Mouse (Mus musculus) lung, embryonic 14.5 days (tissue): ENCODE measurements around the gene Ccdc28b. TPM values are rescaled to one million over a fixed set of nuclear protein-coding genes. Genes with fewer than 3 reads are reported as not detected.

Source experiments
- ATAC-seq: fragments of 200-750 bp; cut with Nextera tagmentation; 2 replicates; pipeline ENCODE4 v1.8.0; 2017; ENCODE audit warnings: mild to moderate bottlenecking, moderate TSS enrichment, moderate library complexity; ENCODE audit not compliant: insufficient read depth
- DNase-seq: peaks from one replicate; pipeline ENCODE4 v3.0.0-alpha.2; 2015
- H3K27ac ChIP-seq: fragments of 300-500 bp; sonication (generic); 2 replicates; pipeline ENCODE4 v1.5.1; 2014; ENCODE audit warnings: low read depth, mild to moderate bottlenecking, moderate library complexity
- H3K27me3 ChIP-seq: fragments of 300-500 bp; sonication (generic); 2 replicates; pipeline ENCODE4 v1.6.1; 2014; ENCODE audit warnings: low read length, control low read depth; ENCODE audit not compliant: insufficient read depth
- H3K36me3 ChIP-seq: fragments of 300-500 bp; sonication (generic); 2 replicates; pipeline ENCODE4 v1.6.1; 2014; ENCODE audit warnings: control low read depth; ENCODE audit not compliant: insufficient read depth
- H3K4me1 ChIP-seq: fragments of 300-500 bp; sonication (generic); 2 replicates; pipeline ENCODE4 v1.6.1; 2014; ENCODE audit warnings: antibody characterized with exemption, control low read depth; ENCODE audit not compliant: insufficient read depth
- H3K4me2 ChIP-seq: fragments of 300-500 bp; sonication (generic); 2 replicates; pipeline ENCODE4 v1.6.1; 2014; ENCODE audit warnings: mild to moderate bottlenecking
- H3K4me3 ChIP-seq: fragments of 300-500 bp; sonication (generic); 2 replicates; pipeline ENCODE4 v1.5.1; 2014; ENCODE audit warnings: low read depth, low read length
- H3K9ac ChIP-seq: fragments of 300-500 bp; sonication (generic); 2 replicates; pipeline ENCODE4 v1.6.1; 2014
- H3K9me3 ChIP-seq: fragments of 300-500 bp; sonication (generic); 2 replicates; pipeline ENCODE4 v1.6.1; 2016; ENCODE audit warnings: low read depth, low read length, control low read depth
- CTCF ChIP-seq: IDR thresholded peaks from 2 replicates; pipeline ENCODE4 v1.5.1; 2016; ENCODE audit warnings: antibody characterized with exemption, low read depth
- WGBS: fragments of 180-500 bp; shearing (Covaris S2); extraction: QIAGEN DNeasy Blood & Tissue Kit; methylation state at CpG from one replicate; pipeline ENCODE4 v1.1.7; 2014; 5-methylcytosine and 5-hydroxymethylcytosine counted together
- polyA plus RNA-seq: library from polyadenylated mRNA; unstranded; fragments of >200 nt; fragmentation: Nextera tagmentation; extraction: Ambion mirVana; gene quantifications from 2 replicates; pipeline ENCODE4 v1.2.1, GENCODE M21; 2014

Ccdc28b gene
- polyA plus RNA-seq, 1 experiment from 2014 or later = 46.3 TPM

DNA sequence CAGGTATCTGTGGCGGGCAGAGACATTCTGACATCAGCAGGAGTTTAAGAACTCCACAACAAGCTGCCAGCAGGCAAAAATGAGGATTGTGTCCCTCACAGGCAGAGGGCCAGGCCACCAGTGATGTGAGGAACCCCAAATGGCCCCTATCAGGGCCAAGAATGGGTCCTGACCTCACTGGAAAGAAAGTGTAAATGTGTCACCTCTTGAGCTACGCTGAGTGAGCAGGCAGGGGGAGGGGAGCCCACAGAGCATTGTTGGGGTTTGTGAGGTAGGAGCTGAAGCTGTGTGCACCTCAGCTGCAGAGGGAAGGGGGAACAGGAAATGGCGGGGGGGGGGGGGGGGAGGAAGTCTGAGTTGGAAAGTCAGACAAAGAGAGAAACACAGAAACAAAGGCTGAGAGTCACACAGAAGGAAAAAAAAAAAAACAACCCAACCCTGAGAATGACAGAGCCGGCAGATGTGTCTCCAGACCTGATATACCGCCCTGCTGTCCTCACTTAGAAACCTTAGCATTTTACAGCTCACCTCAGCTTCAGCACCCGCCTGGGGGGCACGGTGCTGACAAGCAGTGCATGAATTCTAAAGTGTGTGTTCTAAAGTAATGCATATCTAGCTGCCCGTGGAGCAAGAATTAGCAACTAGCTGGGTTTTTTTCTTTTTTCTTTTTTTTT, 48.4 kb downstream of the Ccdc28b start:
- H3K4me3 ChIP-seq = no peak overlapping the region
- no peaks in the 10 kb centered on the region for H3K36me3 ChIP-seq
- H3K27ac ChIP-seq = peak overlapping the region; percentile 42; the same call in 1 of the 2 replicates
- H3K4me1 ChIP-seq = no peaks in the 10 kb centered on the region
- ATAC-seq = no peak
- H3K9ac ChIP-seq = no peak overlapping the region
- H3K27me3 ChIP-seq = no peaks in the 10 kb centered on the region
- H3K4me2 ChIP-seq = no peak overlapping the region
- no peak for TF ChIP-seq CTCF
- H3K9me3 ChIP-seq = no peaks in the 10 kb centered on the region
- WGBS = 36% methylated on average over 7 of the region's 8 CpGs
- DNase-seq = peak; percentile 38

DNA sequence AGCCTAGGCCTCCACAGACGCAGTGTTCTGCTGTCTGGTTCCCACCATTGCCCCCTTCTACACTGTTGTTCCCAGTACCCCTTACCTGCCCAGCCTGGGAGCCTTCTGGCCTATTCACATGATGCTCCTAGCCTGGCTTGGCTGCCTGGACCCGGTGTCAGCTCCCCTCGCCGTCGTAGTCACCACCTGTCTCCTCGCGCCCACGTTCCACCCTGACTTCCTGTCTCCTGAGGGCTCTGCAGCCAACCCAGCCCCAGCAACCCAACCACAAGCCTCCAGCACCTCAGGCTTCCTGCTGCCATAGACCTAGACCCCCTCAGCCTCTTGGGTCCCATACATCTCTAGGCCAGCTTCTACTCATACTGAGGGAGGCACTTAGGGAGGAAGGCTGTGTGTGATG, 50.3 kb downstream of the Ccdc28b start, which contains the start of gene Lck:
TSS of gene Lck (minus strand) at position 212 of the 400 bp plus-strand sequence.
- Histone ChIP-seq H3K9ac (no peak within 1 kb of the TSS), H3K27ac (peak within 1 kb of the TSS; percentile 26; the same call in 1 of the 2 replicates), H3K27me3 (no peaks in the 10 kb centered on the region), H3K9me3 (no peaks in the 10 kb centered on the region), H3K4me3 (no peak within 1 kb of the TSS), H3K36me3 (no peaks in the 10 kb centered on the region), H3K4me2 (no peak within 1 kb of the TSS), H3K4me1 (no peaks in the 10 kb centered on the region)
- TF ChIP-seq CTCF = no peak
- no peak for DNase-seq
- ATAC-seq = no peak
- 80% methylated on average over 8 of the region's 8 CpGs for WGBS

DNA sequence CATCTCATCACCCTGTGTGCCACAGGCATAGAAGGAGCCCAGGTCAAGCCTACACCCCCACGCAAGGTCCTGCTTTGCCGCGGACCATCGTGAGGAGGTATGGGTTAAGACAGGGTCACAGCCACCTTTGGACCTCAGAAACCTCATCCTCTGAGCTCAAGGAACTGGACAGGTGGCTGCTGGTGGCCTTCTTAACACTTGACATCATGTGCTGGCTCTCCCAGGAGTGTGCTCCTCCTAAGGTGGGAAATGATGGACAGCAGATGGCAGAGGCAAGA, 50.7 kb downstream of the Ccdc28b start:
- DNase-seq = no peak
- H3K4me1 ChIP-seq = no peaks in the 10 kb centered on the region
- H3K4me2 ChIP-seq = no peak overlapping the region
- H3K9me3 ChIP-seq = no peaks in the 10 kb centered on the region
- no peaks in the 10 kb centered on the region for H3K36me3 ChIP-seq
- H3K27me3 ChIP-seq = no peaks in the 10 kb centered on the region
- H3K4me3 ChIP-seq = no peak overlapping the region
- no peak for ATAC-seq
- no peak overlapping the region for H3K27ac ChIP-seq
- no peak for TF ChIP-seq CTCF
- H3K9ac ChIP-seq = no peak overlapping the region
- WGBS = 91% methylated on average over 4 of the region's 4 CpGs

DNA sequence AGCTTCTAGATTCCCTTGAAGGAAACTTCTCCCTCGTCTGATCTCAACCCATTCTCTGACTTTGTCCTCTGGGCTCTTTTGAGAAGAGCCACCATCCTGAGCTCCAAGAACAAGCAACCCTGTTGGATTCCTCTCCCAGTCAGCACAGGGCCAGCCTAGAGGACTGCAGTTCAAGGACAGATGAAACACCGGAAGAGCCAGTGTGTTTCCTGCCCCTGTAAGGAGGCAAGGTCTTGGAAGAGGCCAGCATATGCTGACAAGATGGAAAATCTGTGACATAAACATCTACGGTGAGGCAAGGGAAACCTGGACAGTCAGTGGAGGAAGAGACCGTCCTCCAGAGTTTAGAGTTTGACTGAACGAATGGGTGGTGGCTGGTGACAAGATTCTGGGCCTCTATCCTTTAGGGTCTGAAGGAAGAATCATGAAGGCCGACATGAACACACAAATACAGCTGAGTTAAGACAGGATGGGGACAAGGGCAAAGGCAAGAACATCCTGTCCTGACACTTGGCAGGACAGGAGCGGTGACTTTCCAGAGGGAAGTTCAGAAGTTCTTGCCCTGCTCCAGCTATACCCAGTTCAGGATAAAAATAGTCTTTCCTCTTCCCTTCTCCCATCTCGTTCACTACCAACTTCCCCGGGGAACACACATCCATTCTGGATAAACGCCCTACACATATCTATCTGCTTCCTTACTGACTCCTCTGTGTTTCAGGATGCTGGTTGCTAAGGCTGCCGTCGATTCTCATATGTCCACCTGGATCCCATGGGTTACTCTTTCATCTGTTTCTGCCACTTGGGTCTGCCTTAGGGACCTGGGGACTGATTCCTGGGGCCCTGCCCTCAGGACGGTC, 51.3 kb downstream of the Ccdc28b start:
- 67% methylated on average over 13 of the region's 13 CpGs for WGBS
- Histone ChIP-seq H3K27ac (peak overlapping the region; percentile 26; the same call in 1 of the 2 replicates), H3K27me3 (no peaks in the 10 kb centered on the region), H3K9ac (no peak overlapping the region), H3K4me2 (no peak overlapping the region), H3K4me1 (no peaks in the 10 kb centered on the region), H3K36me3 (no peaks in the 10 kb centered on the region), H3K4me3 (no peak overlapping the region), H3K9me3 (no peaks in the 10 kb centered on the region)
- DNase-seq (peak; percentile 36), ATAC-seq (no peak)
- TF ChIP-seq CTCF = no peak

DNA sequence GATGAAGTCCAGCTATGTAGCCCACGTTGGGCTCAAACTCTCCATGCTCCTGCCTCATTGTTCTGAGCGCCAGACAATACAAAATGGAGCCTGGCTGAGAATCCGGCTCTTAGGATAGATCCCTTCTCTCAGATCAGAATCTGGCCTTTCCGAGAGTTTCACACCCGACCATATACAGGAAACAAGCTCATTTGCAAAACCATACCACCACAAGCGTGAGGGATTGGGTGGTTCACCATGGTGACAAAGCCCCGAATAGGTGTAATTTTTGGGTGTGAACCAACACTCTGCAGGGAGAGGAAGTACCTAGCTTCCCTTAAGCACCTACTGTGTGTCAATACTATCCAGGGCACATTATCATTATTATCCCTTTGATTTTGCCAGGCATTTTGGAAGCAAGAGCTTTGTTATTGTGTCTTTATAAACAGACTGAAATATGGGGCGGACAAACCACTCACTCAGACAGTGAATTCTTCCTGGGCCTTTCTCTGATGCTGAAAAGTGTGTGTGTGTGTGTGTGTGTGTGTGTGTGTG, 52.1 kb downstream of the Ccdc28b start:
- no peaks in the 10 kb centered on the region for H3K36me3 ChIP-seq
- no peak overlapping the region for H3K9ac ChIP-seq
- H3K27me3 ChIP-seq = no peaks in the 10 kb centered on the region
- WGBS = 70% methylated on average over 8 of the region's 8 CpGs
- no peak for TF ChIP-seq CTCF
- no peaks in the 10 kb centered on the region for H3K9me3 ChIP-seq
- H3K4me3 ChIP-seq = no peak overlapping the region
- DNase-seq (no peak), ATAC-seq (no peak)
- no peak overlapping the region for H3K4me2 ChIP-seq
- no peak overlapping the region for H3K27ac ChIP-seq
- H3K4me1 ChIP-seq = no peaks in the 10 kb centered on the region

DNA sequence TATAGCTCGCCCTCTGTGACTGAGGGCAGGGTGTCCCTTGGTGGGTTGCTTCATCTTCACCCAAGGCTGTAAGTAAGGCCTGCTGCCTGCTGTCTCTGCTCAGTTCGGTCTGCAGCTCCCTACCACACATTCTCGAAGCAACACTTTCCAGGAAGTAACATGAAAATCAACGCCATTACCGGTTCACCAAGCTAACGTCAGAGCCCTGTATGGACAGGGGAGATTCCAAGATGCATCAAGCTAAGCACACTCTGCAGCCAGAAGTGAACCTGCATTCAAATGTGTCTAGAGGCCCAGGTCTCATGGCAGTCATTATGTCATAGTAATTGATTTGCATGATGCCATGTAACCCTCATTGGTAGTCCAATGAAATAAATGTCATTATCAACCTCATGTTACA, 53.7 kb downstream of the Ccdc28b start:
- H3K27ac ChIP-seq = no peak overlapping the region
- H3K36me3 ChIP-seq = no peaks in the 10 kb centered on the region
- TF ChIP-seq CTCF = no peak
- WGBS = 85% methylated on average over 6 of the region's 6 CpGs
- no peak overlapping the region for H3K4me3 ChIP-seq
- no peaks in the 10 kb centered on the region for H3K27me3 ChIP-seq
- H3K9ac ChIP-seq = no peak overlapping the region
- DNase-seq (no peak), ATAC-seq (no peak)
- H3K9me3 ChIP-seq = no peaks in the 10 kb centered on the region
- H3K4me1 ChIP-seq = no peaks in the 10 kb centered on the region
- no peak overlapping the region for H3K4me2 ChIP-seq

Other genes with a start within 250 kb of the Ccdc28b start
- gene Zbtb8a, start 245.8 kb downstream of the Ccdc28b start, polyA plus RNA-seq = 14.7 and 16.2 TPM in 2 replicates
- gene Zbtb8b, start 183.1 kb downstream of the Ccdc28b start, polyA plus RNA-seq = 1.3 and 2.8 TPM in 2 replicates
- 20.5 and 20.9 TPM in 2 replicates for gene Bsdc1, start 162.4 kb downstream of the Ccdc28b start, polyA plus RNA-seq
- not detected in 2 replicates for gene Tssk3, start 132.9 kb downstream of the Ccdc28b start, polyA plus RNA-seq
- gene Fam229a, start 132.8 kb downstream of the Ccdc28b start, polyA plus RNA-seq = not detected in 2 replicates
- 799 and 847 TPM in 2 replicates for gene Marcksl1, start 110.4 kb downstream of the Ccdc28b start, polyA plus RNA-seq
- 243 and 246 TPM in 2 replicates for gene Hdac1, start 81.2 kb downstream of the Ccdc28b start, polyA plus RNA-seq
- 5.7 and 7.8 TPM in 2 replicates for gene Lck, start 50.3 kb downstream of the Ccdc28b start, polyA plus RNA-seq
- 2.2 and 2.7 TPM in 2 replicates for gene Fam167b, start 45.4 kb downstream of the Ccdc28b start, polyA plus RNA-seq
- gene Eif3i, start 23.3 kb downstream of the Ccdc28b start, polyA plus RNA-seq = 308 and 316 TPM in 2 replicates
- 187 and 200 TPM in 2 replicates for gene Tmem234, start 23.3 kb downstream of the Ccdc28b start, polyA plus RNA-seq
- 2.1 and 2.5 TPM in 2 replicates for gene Dcdc2b, start 9.7 kb downstream of the Ccdc28b start, polyA plus RNA-seq
- 23.6 and 25.8 TPM in 2 replicates for gene Iqcc, start 4.8 kb downstream of the Ccdc28b start, polyA plus RNA-seq
- 100 and 109 TPM in 2 replicates for gene Txlna, start 17.1 kb upstream of the Ccdc28b start, polyA plus RNA-seq
- 12.3 and 14.9 TPM in 2 replicates for gene Kpna6, start 48.8 kb upstream of the Ccdc28b start, polyA plus RNA-seq
- gene Tmem39b, start 72.9 kb upstream of the Ccdc28b start, polyA plus RNA-seq = 28.7 TPM in 2 replicates
- gene Khdrbs1, start 118.4 kb upstream of the Ccdc28b start, polyA plus RNA-seq = 139 and 144 TPM in 2 replicates
- gene Ptp4a2, start 187.3 kb upstream of the Ccdc28b start, polyA plus RNA-seq = 291 and 336 TPM in 2 replicates